Mouse (Mus musculus) Muller cell, postnatal 12 days (primary cell): ENCODE measurements at regions not wholly inside any gene's neighbourhood (a gene's known extent, or its start where the extent isn't known, plus 50 kb on each side); places are given as distances from the start of the nearest gene placed in this dataset.
A peak's percentile ranks its signal among the peaks of the same experiment; 100 is the strongest.

Experiments
- DNase-seq: peaks from one replicate; pipeline ENCODE4 v3.0.0-alpha.2; 2015; ENCODE audit errors: inconsistent ontology term

- DNase-seq: peak; percentile 16
Measured at GRCm38 (mm10) chr16:12359116-12359515, 375.2 kb downstream of the Shisa9 start.

- DNase-seq: no peak
Measured at GRCm38 (mm10) chr16:12389545-12389944, 405.6 kb downstream of the Shisa9 start.

- DNase-seq: no peak
Measured at GRCm38 (mm10) chr16:12435697-12436221, 451.8 kb downstream of the Shisa9 start.

GRCm38 (mm10) chr16:12438622-12439021 lies 454.7 kb downstream of the Shisa9 start:
- DNase-seq: no peak

GRCm38 (mm10) chr16:12454791-12455190 lies 470.9 kb downstream of the Shisa9 start:
- no peak for DNase-seq
